Mouse (Mus musculus): Measurements from ENCODE around the gene St6gal1. TPM values are rescaled to one million over a fixed set of nuclear protein-coding genes. Genes with fewer than 3 reads are reported as not detected.
"Not testable (repeated sequence)": the region's sequence is repeated elsewhere in the genome, so short reads cannot be mapped to it uniquely, and the experiment has no call there.

Gene St6gal1
- 38.7 and 40.0 TPM in 2 replicates for polyA plus RNA-seq (2016; fragmentation: Nextera tagmentation; extraction: Ambion mirVana)

- Histone ChIP-seq H3K4me2 (replicated peaks) (peak within 1 kb of the TSS; percentile 86), H3K36me3 (no peaks in the 10 kb centered on the region), H3K27me3 (no peaks in the 10 kb centered on the region), H3K27ac (peak within 1 kb of the TSS; percentile 93), H3K4me1 (peaks cover 29% of the 10 kb centered on the region), H3K9me3 (replicated peaks) (no peaks in the 10 kb centered on the region), H3K4me3 (peak within 1 kb of the TSS; percentile 54), H3K9ac (peak within 1 kb of the TSS; percentile 89)
- WGBS, result under 1% methylated on average over 20 of the region's 20 CpGs
- peak; percentile 77 for ATAC-seq (ENCODE audit: low FRiP score)
These were observed at the start of gene St6gal1 for GRCm38 (mm10) chr16:23224671-23225068. St6gal1 (plus strand) TSS chr16:23224740.

GRCm38 (mm10) chr16:23174855-23175254 is 49.7 kb upstream of the St6gal1 start:
- Histone ChIP-seq H3K27ac (no peak overlapping the region), H3K4me1 (no peaks in the 10 kb centered on the region), H3K4me3 (no peak overlapping the region), H3K27me3 (no peaks in the 10 kb centered on the region), H3K4me2 (replicated peaks) (no peak overlapping the region), H3K36me3 (no peaks in the 10 kb centered on the region), H3K9ac (no peak overlapping the region), H3K9me3 (replicated peaks) (0 out of 2 replicates have a peak, but pooled peaks cover 3% of the 10 kb centered on the region)
- no peak for ATAC-seq (ENCODE audit: low FRiP score)
- 93% methylated on average over 5 of the region's 5 CpGs for WGBS

GRCm38 (mm10) chr16:23175956-23176355 is 48.6 kb upstream of the St6gal1 start:
- ATAC-seq (ENCODE audit: low FRiP score), result no peak
- Histone ChIP-seq H3K9me3 (replicated peaks) (0 out of 2 replicates have a peak, but pooled peaks cover 3% of the 10 kb centered on the region), H3K27me3 (no peaks in the 10 kb centered on the region), H3K4me2 (replicated peaks) (no peak overlapping the region), H3K4me1 (no peaks in the 10 kb centered on the region), H3K9ac (no peak overlapping the region), H3K36me3 (no peaks in the 10 kb centered on the region), H3K27ac (no peak overlapping the region), H3K4me3 (no peak overlapping the region)
- 65% methylated on average over 3 of the region's 3 CpGs for WGBS

- H3K4me1 ChIP-seq, result no peaks in the 10 kb centered on the region
- no peak for ATAC-seq (ENCODE audit: low FRiP score)
- WGBS, result 96% methylated on average over 2 of the region's 2 CpGs
- no peak overlapping the region for H3K9ac ChIP-seq
- no peaks in the 10 kb centered on the region for H3K36me3 ChIP-seq
- H3K9me3 ChIP-seq (replicated peaks), result no peaks in the 10 kb centered on the region
- H3K27me3 ChIP-seq, result no peaks in the 10 kb centered on the region
- no peak overlapping the region for H3K4me3 ChIP-seq
- H3K27ac ChIP-seq, result no peak overlapping the region
- H3K4me2 ChIP-seq (replicated peaks), result no peak overlapping the region
These were observed 46.7 kb upstream of the St6gal1 start for GRCm38 (mm10) chr16:23177856-23178255.

- no peak for ATAC-seq (ENCODE audit: low FRiP score)
- WGBS, result 94% methylated on average over 5 of the region's 5 CpGs
- Histone ChIP-seq H3K9me3 (replicated peaks) (no peaks in the 10 kb centered on the region), H3K9ac (no peak overlapping the region), H3K27ac (no peak overlapping the region), H3K4me3 (no peak overlapping the region), H3K27me3 (no peaks in the 10 kb centered on the region), H3K4me1 (no peaks in the 10 kb centered on the region), H3K4me2 (replicated peaks) (no peak overlapping the region), H3K36me3 (no peaks in the 10 kb centered on the region)
These were observed 45.7 kb upstream of the St6gal1 start for GRCm38 (mm10) chr16:23178796-23179195.

GRCm38 (mm10) chr16:23179436-23179835 is 45.1 kb upstream of the St6gal1 start:
- ATAC-seq (ENCODE audit: low FRiP score); H3K4me1 ChIP-seq; H3K9ac ChIP-seq; H3K27ac ChIP-seq; H3K9me3 ChIP-seq (replicated peaks); H3K4me3 ChIP-seq; H3K36me3 ChIP-seq; H3K4me2 ChIP-seq (replicated peaks); H3K27me3 ChIP-seq: not testable (repeated sequence)
- 92% methylated on average over 18 of the region's 18 CpGs for WGBS

- H3K4me2 ChIP-seq (replicated peaks), result no peak overlapping the region
- 80% methylated on average over 4 of the region's 4 CpGs for WGBS
These were observed 43.5 kb upstream of the St6gal1 start for GRCm38 (mm10) chr16:23181054-23181453.

GRCm38 (mm10) chr16:23181487-23181886 is 43.1 kb upstream of the St6gal1 start:
- H3K9me3 ChIP-seq (replicated peaks), result no peaks in the 10 kb centered on the region
- H3K36me3 ChIP-seq, result no peaks in the 10 kb centered on the region
- no peak for ATAC-seq (ENCODE audit: low FRiP score)
- 83% methylated on average over 3 of the region's 3 CpGs for WGBS
- no peak overlapping the region for H3K4me2 ChIP-seq (replicated peaks)
- no peak overlapping the region for H3K27ac ChIP-seq
- no peaks in the 10 kb centered on the region for H3K27me3 ChIP-seq
- H3K4me1 ChIP-seq, result no peaks in the 10 kb centered on the region
- no peak overlapping the region for H3K4me3 ChIP-seq
- H3K9ac ChIP-seq, result no peak overlapping the region

More at GRCm38 (mm10) chr16:23181054-23181453, 43.5 kb upstream of the St6gal1 start:
- H3K27me3 ChIP-seq, result no peaks in the 10 kb centered on the region
- H3K9me3 ChIP-seq (replicated peaks), result no peaks in the 10 kb centered on the region
- H3K4me3 ChIP-seq, result no peak overlapping the region
- no peak overlapping the region for H3K9ac ChIP-seq
- H3K36me3 ChIP-seq, result no peaks in the 10 kb centered on the region
- H3K4me1 ChIP-seq, result no peaks in the 10 kb centered on the region
- no peak for ATAC-seq (ENCODE audit: low FRiP score)
- no peak overlapping the region for H3K27ac ChIP-seq

- no peaks in the 10 kb centered on the region for H3K36me3 ChIP-seq
- no peaks in the 10 kb centered on the region for H3K9me3 ChIP-seq (replicated peaks)
- no peaks in the 10 kb centered on the region for H3K4me1 ChIP-seq
- H3K27me3 ChIP-seq, result no peaks in the 10 kb centered on the region
- no peak overlapping the region for H3K4me3 ChIP-seq
- H3K4me2 ChIP-seq (replicated peaks), result no peak overlapping the region
- 82% methylated on average over 1 of the region's 1 CpGs for WGBS
- no peak overlapping the region for H3K27ac ChIP-seq
- ATAC-seq (ENCODE audit: low FRiP score), result no peak
- no peak overlapping the region for H3K9ac ChIP-seq
These were observed 42.5 kb upstream of the St6gal1 start for GRCm38 (mm10) chr16:23181942-23182597.

- Histone ChIP-seq H3K36me3 (no peaks in the 10 kb centered on the region), H3K27ac (no peak overlapping the region), H3K9ac (no peak overlapping the region), H3K4me3 (no peak overlapping the region), H3K9me3 (replicated peaks) (no peaks in the 10 kb centered on the region), H3K4me2 (replicated peaks) (no peak overlapping the region), H3K27me3 (no peaks in the 10 kb centered on the region), H3K4me1 (no peaks in the 10 kb centered on the region)
- 91% methylated on average over 2 of the region's 2 CpGs for WGBS
- no peak for ATAC-seq (ENCODE audit: low FRiP score)
These were observed 38.7 kb upstream of the St6gal1 start for GRCm38 (mm10) chr16:23185824-23186223.

GRCm38 (mm10) chr16:23186418-23186817 is 38.1 kb upstream of the St6gal1 start:
- Histone ChIP-seq H3K4me1 (no peaks in the 10 kb centered on the region), H3K9ac (no peak overlapping the region), H3K4me2 (replicated peaks) (no peak overlapping the region), H3K27ac (no peak overlapping the region), H3K36me3 (no peaks in the 10 kb centered on the region), H3K27me3 (no peaks in the 10 kb centered on the region), H3K4me3 (no peak overlapping the region), H3K9me3 (replicated peaks) (no peaks in the 10 kb centered on the region)
- no peak for ATAC-seq (ENCODE audit: low FRiP score)
- WGBS, result 83% methylated on average over 4 of the region's 4 CpGs

GRCm38 (mm10) chr16:23187983-23188382 is 36.6 kb upstream of the St6gal1 start:
- Histone ChIP-seq H3K27me3 (no peaks in the 10 kb centered on the region), H3K27ac (no peak overlapping the region), H3K9me3 (replicated peaks) (no peaks in the 10 kb centered on the region), H3K36me3 (no peaks in the 10 kb centered on the region), H3K4me3 (no peak overlapping the region), H3K4me1 (no peaks in the 10 kb centered on the region), H3K9ac (no peak overlapping the region), H3K4me2 (replicated peaks) (no peak overlapping the region)
- ATAC-seq (ENCODE audit: low FRiP score), result no peak
- 83% methylated on average over 7 of the region's 7 CpGs for WGBS

GRCm38 (mm10) chr16:23189612-23190011 is 34.9 kb upstream of the St6gal1 start:
- H3K27ac ChIP-seq, result no peak overlapping the region
- H3K27me3 ChIP-seq, result no peaks in the 10 kb centered on the region
- H3K4me3 ChIP-seq, result no peak overlapping the region
- no peaks in the 10 kb centered on the region for H3K4me1 ChIP-seq
- no peak overlapping the region for H3K9ac ChIP-seq
- ATAC-seq (ENCODE audit: low FRiP score), result no peak
- no peak overlapping the region for H3K4me2 ChIP-seq (replicated peaks)
- WGBS, result 97% methylated on average over 1 of the region's 1 CpGs
- no peaks in the 10 kb centered on the region for H3K9me3 ChIP-seq (replicated peaks)
- no peaks in the 10 kb centered on the region for H3K36me3 ChIP-seq
